Mouse (Mus musculus): ENCODE data around the gene Atp6v1g2. TPM values are rescaled to one million over a fixed set of nuclear protein-coding genes. Genes with fewer than 3 reads are reported as not detected.

Gene Atp6v1g2
- polyA plus RNA-seq, 1 experiment from 2014 or later = 3.8 TPM

GRCm38 (mm10) chr17:35251981-35252380 is 18.5 kb downstream of the Atp6v1g2 start:
- no peak for ATAC-seq (ENCODE audit: insufficient number of reproducible peaks, low FRiP score, low TSS enrichment, low read depth)
- Histone ChIP-seq H3K27me3 (no peaks in the 10 kb centered on the region), H3K36me3 (peaks cover 71% of the 10 kb centered on the region), H3K4me1 (no peaks in the 10 kb centered on the region), H3K9me3 (no peaks in the 10 kb centered on the region), H3K4me3 (no peak overlapping the region), H3K4me2 (no peak overlapping the region), H3K9ac (no peak overlapping the region), H3K27ac (peak overlapping the region; percentile 18; the same call in 1 of the 2 replicates)
- WGBS = 71% methylated on average over 5 of the region's 5 CpGs

GRCm38 (mm10) chr17:35252619-35253292 is 19.3 kb downstream of the Atp6v1g2 start:
- Histone ChIP-seq H3K27me3 (0 out of 2 replicates have a peak, but pooled peaks cover under 1% of the 10 kb centered on the region), H3K27ac (no peak overlapping the region), H3K4me1 (peaks cover 1% of the 10 kb centered on the region; the same call in 1 of the 2 replicates), H3K9ac (no peak overlapping the region), H3K36me3 (peaks cover 63% of the 10 kb centered on the region), H3K4me3 (no peak overlapping the region), H3K4me2 (no peak overlapping the region), H3K9me3 (no peaks in the 10 kb centered on the region)
- ATAC-seq (ENCODE audit: insufficient number of reproducible peaks, low FRiP score, low TSS enrichment, low read depth) = no peak
- 82% methylated on average over 18 of the region's 18 CpGs for WGBS

- no peak overlapping the region for H3K27ac ChIP-seq
- no peak overlapping the region for H3K4me2 ChIP-seq
- H3K36me3 ChIP-seq = peaks cover 56% of the 10 kb centered on the region
- peaks cover 5% of the 10 kb centered on the region; the same call in 1 of the 2 replicates for H3K4me1 ChIP-seq
- H3K9ac ChIP-seq = no peak overlapping the region
- H3K27me3 ChIP-seq = 0 out of 2 replicates have a peak, but pooled peaks cover 3% of the 10 kb centered on the region
- H3K9me3 ChIP-seq = no peaks in the 10 kb centered on the region
- WGBS = 88% methylated on average over 32 of the region's 32 CpGs
- 0 out of 2 replicates have a peak, but pooled peaks have one; percentile 11 for ATAC-seq (ENCODE audit: insufficient number of reproducible peaks, low FRiP score, low TSS enrichment, low read depth)
- no peak overlapping the region for H3K4me3 ChIP-seq
Observed at GRCm38 (mm10) chr17:35253293-35254093, 20.0 kb downstream of the Atp6v1g2 start.

- Histone ChIP-seq H3K9me3 (no peaks in the 10 kb centered on the region), H3K9ac (no peak overlapping the region), H3K27ac (no peak overlapping the region), H3K27me3 (peaks cover 8% of the 10 kb centered on the region; the same call in 1 of the 2 replicates), H3K36me3 (peaks cover 46% of the 10 kb centered on the region), H3K4me3 (no peak overlapping the region), H3K4me2 (no peak overlapping the region), H3K4me1 (peaks cover 5% of the 10 kb centered on the region; the same call in 1 of the 2 replicates)
- 56% methylated on average over 11 of the region's 11 CpGs for WGBS
- ATAC-seq (ENCODE audit: insufficient number of reproducible peaks, low FRiP score, low TSS enrichment, low read depth) = no peak
Observed at GRCm38 (mm10) chr17:35254241-35255098, 21.0 kb downstream of the Atp6v1g2 start.

- Histone ChIP-seq H3K4me2 (no peak overlapping the region), H3K4me1 (peaks cover 5% of the 10 kb centered on the region; the same call in 1 of the 2 replicates), H3K36me3 (peaks cover 37% of the 10 kb centered on the region), H3K4me3 (no peak overlapping the region), H3K9ac (no peak overlapping the region), H3K9me3 (no peaks in the 10 kb centered on the region), H3K27me3 (peaks cover 15% of the 10 kb centered on the region; the same call in 1 of the 2 replicates), H3K27ac (no peak overlapping the region)
- 70% methylated on average over 3 of the region's 3 CpGs for WGBS
- no peak for ATAC-seq (ENCODE audit: insufficient number of reproducible peaks, low FRiP score, low TSS enrichment, low read depth)
Observed at GRCm38 (mm10) chr17:35255301-35255700, 21.8 kb downstream of the Atp6v1g2 start.

- Histone ChIP-seq H3K9ac (no peak overlapping the region), H3K4me3 (no peak overlapping the region), H3K36me3 (peaks cover 33% of the 10 kb centered on the region), H3K4me2 (no peak overlapping the region), H3K27ac (no peak overlapping the region), H3K27me3 (peaks cover 19% of the 10 kb centered on the region; the same call in 1 of the 2 replicates), H3K9me3 (no peaks in the 10 kb centered on the region), H3K4me1 (peaks cover 5% of the 10 kb centered on the region; the same call in 1 of the 2 replicates)
- no peak for ATAC-seq (ENCODE audit: insufficient number of reproducible peaks, low FRiP score, low TSS enrichment, low read depth)
- WGBS = 42% methylated on average over 4 of the region's 4 CpGs
Observed at GRCm38 (mm10) chr17:35255704-35256103, 22.2 kb downstream of the Atp6v1g2 start.

GRCm38 (mm10) chr17:35257378-35257777 is 23.9 kb downstream of the Atp6v1g2 start:
- peaks cover 35% of the 10 kb centered on the region for H3K27me3 ChIP-seq
- peaks cover 19% of the 10 kb centered on the region for H3K36me3 ChIP-seq
- no peak overlapping the region for H3K4me3 ChIP-seq
- peaks cover 5% of the 10 kb centered on the region; the same call in 1 of the 2 replicates for H3K4me1 ChIP-seq
- no peak for ATAC-seq (ENCODE audit: insufficient number of reproducible peaks, low FRiP score, low TSS enrichment, low read depth)
- no peaks in the 10 kb centered on the region for H3K9me3 ChIP-seq
- 81% methylated on average over 1 of the region's 1 CpGs for WGBS
- H3K9ac ChIP-seq = no peak overlapping the region
- H3K4me2 ChIP-seq = no peak overlapping the region
- H3K27ac ChIP-seq = no peak overlapping the region

- peaks cover 13% of the 10 kb centered on the region for H3K36me3 ChIP-seq
- ATAC-seq (ENCODE audit: insufficient number of reproducible peaks, low FRiP score, low TSS enrichment, low read depth) = no peak
- no peak overlapping the region for H3K9ac ChIP-seq
- H3K4me3 ChIP-seq = peak overlapping the region; percentile 25
- H3K27ac ChIP-seq = no peak overlapping the region
- peaks cover 40% of the 10 kb centered on the region for H3K27me3 ChIP-seq
- 11% methylated on average over 17 of the region's 17 CpGs for WGBS
- H3K4me1 ChIP-seq = peaks cover 5% of the 10 kb centered on the region; the same call in 1 of the 2 replicates
- H3K4me2 ChIP-seq = peak overlapping the region; percentile 36
- no peaks in the 10 kb centered on the region for H3K9me3 ChIP-seq
Observed at GRCm38 (mm10) chr17:35257824-35258491, 24.5 kb downstream of the Atp6v1g2 start.

GRCm38 (mm10) chr17:35258492-35259478 is 25.3 kb downstream of the Atp6v1g2 start:
- no peak overlapping the region for H3K27ac ChIP-seq
- H3K4me2 ChIP-seq = no peak overlapping the region
- 59% methylated on average over 14 of the region's 14 CpGs for whole genome bisulfite sequencing
- H3K36me3 ChIP-seq = peaks cover 4% of the 10 kb centered on the region
- H3K9ac ChIP-seq = no peak overlapping the region
- H3K9me3 ChIP-seq = no peaks in the 10 kb centered on the region
- no peak for ATAC-seq (ENCODE audit: insufficient number of reproducible peaks, low FRiP score, low TSS enrichment, low read depth)
- H3K27me3 ChIP-seq = peaks cover 48% of the 10 kb centered on the region
- peaks cover 12% of the 10 kb centered on the region; the same call in 1 of the 2 replicates for H3K4me1 ChIP-seq
- H3K4me3 ChIP-seq = no peak overlapping the region

- H3K9me3 ChIP-seq = no peaks in the 10 kb centered on the region
- peaks cover 12% of the 10 kb centered on the region; the same call in 1 of the 2 replicates for H3K4me1 ChIP-seq
- H3K36me3 ChIP-seq = no peaks in the 10 kb centered on the region
- no peak overlapping the region for H3K4me2 ChIP-seq
- no peak overlapping the region for H3K27ac ChIP-seq
- H3K4me3 ChIP-seq = no peak overlapping the region
- H3K9ac ChIP-seq = no peak overlapping the region
- H3K27me3 ChIP-seq = peaks cover 56% of the 10 kb centered on the region
- ATAC-seq (ENCODE audit: insufficient number of reproducible peaks, low FRiP score, low TSS enrichment, low read depth) = no peak
- 82% methylated on average over 4 of the region's 4 CpGs for WGBS
Observed at GRCm38 (mm10) chr17:35259621-35260020, 26.2 kb downstream of the Atp6v1g2 start.

All from limb, embryonic 15.5 days (tissue).